Mouse (Mus musculus) liver, embryonic 16.5 days (tissue): ENCODE data around the gene Scyl1. TPM values are rescaled to one million over a fixed set of nuclear protein-coding genes. Genes with fewer than 3 reads are reported as not detected.

Experiments
- ATAC-seq: fragments of 200-750 bp; cut with Nextera tagmentation; 2 replicates; pipeline ENCODE4 v1.8.0; 2017; ENCODE audit warnings: low read depth, mild to moderate bottlenecking, moderate number of reproducible peaks, moderate library complexity
- H3K27ac ChIP-seq: fragments of 300-500 bp; sonication (generic); 2 replicates; pipeline ENCODE4 v1.5.1; 2014; ENCODE audit warnings: mild to moderate bottlenecking, low read length
- H3K27me3 ChIP-seq: fragments of 300-500 bp; sonication (generic); 2 replicates; pipeline ENCODE4 v1.6.1; 2014; ENCODE audit warnings: low read depth, low read length, mixed read lengths; ENCODE audit not compliant: control insufficient read depth, insufficient read depth
- H3K36me3 ChIP-seq: fragments of 300-500 bp; sonication (generic); 2 replicates; pipeline ENCODE4 v1.6.1; 2014; ENCODE audit warnings: mild to moderate bottlenecking; ENCODE audit not compliant: control insufficient read depth, insufficient read depth
- H3K4me1 ChIP-seq: fragments of 300-500 bp; sonication (generic); 2 replicates; pipeline ENCODE4 v1.6.1; 2014; ENCODE audit warnings: low read depth, low read length, mixed read lengths; ENCODE audit not compliant: control insufficient read depth
- H3K4me2 ChIP-seq: fragments of 300-500 bp; sonication (generic); 2 replicates; pipeline ENCODE4 v1.6.1; 2014; ENCODE audit warnings: low read depth, low read length, mixed read lengths
- H3K4me3 ChIP-seq: fragments of 300-500 bp; sonication (generic); 2 replicates; pipeline ENCODE4 v1.5.1; 2014; ENCODE audit warnings: low read depth, mild to moderate bottlenecking, low read length
- H3K9ac ChIP-seq: fragments of 300-500 bp; sonication (generic); 2 replicates; pipeline ENCODE4 v1.6.1; 2014; ENCODE audit warnings: low read depth, low read length
- H3K9me3 ChIP-seq: fragments of 300-500 bp; sonication (generic); replicated peaks from 2 replicates; pipeline ENCODE4 v1.6.1; 2016; ENCODE audit warnings: low read length; ENCODE audit not compliant: control insufficient read depth
- WGBS: fragments of 180-500 bp; shearing (Covaris S2); extraction: QIAGEN DNeasy Blood & Tissue Kit; methylation state at CpG from one replicate; pipeline ENCODE4 v1.1.7; 2014; ENCODE audit not compliant: insufficient replicate concordance; 5-methylcytosine and 5-hydroxymethylcytosine counted together
- polyA plus RNA-seq: library from polyadenylated mRNA; unstranded; fragments of >200 nt; fragmentation: Nextera tagmentation; extraction: Ambion mirVana; gene quantifications from 2 replicates; pipeline ENCODE4 v1.2.1, GENCODE M21; 2015

Scyl1 gene
- polyA plus RNA-seq, 1 experiment from 2014 or later, result 21.5 TPM

GRCm38 (mm10) chr19:5728631-5729443 is 42.4 kb downstream of the Scyl1 start:
- H3K27me3 ChIP-seq, result no peaks in the 10 kb centered on the region
- WGBS, result 11% methylated on average over 37 of the region's 37 CpGs
- no peak for ATAC-seq
- no peaks in the 10 kb centered on the region for H3K9me3 ChIP-seq
- H3K4me2 ChIP-seq, result peak overlapping the region; percentile 93
- H3K27ac ChIP-seq, result peak overlapping the region; percentile 98
- peak overlapping the region; percentile 98 for H3K9ac ChIP-seq
- H3K4me3 ChIP-seq, result peak overlapping the region; percentile 92
- H3K4me1 ChIP-seq, result peaks cover 50% of the 10 kb centered on the region
- no peaks in the 10 kb centered on the region for H3K36me3 ChIP-seq

- no peaks in the 10 kb centered on the region for H3K36me3 ChIP-seq
- peak overlapping the region; percentile 92 for H3K4me3 ChIP-seq
- peak overlapping the region; percentile 98 for H3K27ac ChIP-seq
- WGBS, result 1% methylated on average over 14 of the region's 14 CpGs
- H3K27me3 ChIP-seq, result no peaks in the 10 kb centered on the region
- peaks cover 55% of the 10 kb centered on the region for H3K4me1 ChIP-seq
- ATAC-seq, result no peak
- no peaks in the 10 kb centered on the region for H3K9me3 ChIP-seq
- H3K4me2 ChIP-seq, result peak overlapping the region; percentile 93
- peak overlapping the region; percentile 98 for H3K9ac ChIP-seq
Observed at GRCm38 (mm10) chr19:5727701-5728100, 43.5 kb downstream of the Scyl1 start.

GRCm38 (mm10) chr19:5726961-5727578 is 44.1 kb downstream of the Scyl1 start:
- peaks cover 5% of the 10 kb centered on the region for H3K36me3 ChIP-seq
- H3K4me1 ChIP-seq, result peaks cover 61% of the 10 kb centered on the region
- peak overlapping the region; percentile 92 for H3K4me3 ChIP-seq
- H3K9ac ChIP-seq, result peak overlapping the region; percentile 98
- peak overlapping the region; percentile 93 for H3K4me2 ChIP-seq
- peak; percentile 62 for ATAC-seq
- no peaks in the 10 kb centered on the region for H3K9me3 ChIP-seq
- 14% methylated on average over 15 of the region's 15 CpGs for WGBS
- no peaks in the 10 kb centered on the region for H3K27me3 ChIP-seq
- H3K27ac ChIP-seq, result peak overlapping the region; percentile 98

DNA sequence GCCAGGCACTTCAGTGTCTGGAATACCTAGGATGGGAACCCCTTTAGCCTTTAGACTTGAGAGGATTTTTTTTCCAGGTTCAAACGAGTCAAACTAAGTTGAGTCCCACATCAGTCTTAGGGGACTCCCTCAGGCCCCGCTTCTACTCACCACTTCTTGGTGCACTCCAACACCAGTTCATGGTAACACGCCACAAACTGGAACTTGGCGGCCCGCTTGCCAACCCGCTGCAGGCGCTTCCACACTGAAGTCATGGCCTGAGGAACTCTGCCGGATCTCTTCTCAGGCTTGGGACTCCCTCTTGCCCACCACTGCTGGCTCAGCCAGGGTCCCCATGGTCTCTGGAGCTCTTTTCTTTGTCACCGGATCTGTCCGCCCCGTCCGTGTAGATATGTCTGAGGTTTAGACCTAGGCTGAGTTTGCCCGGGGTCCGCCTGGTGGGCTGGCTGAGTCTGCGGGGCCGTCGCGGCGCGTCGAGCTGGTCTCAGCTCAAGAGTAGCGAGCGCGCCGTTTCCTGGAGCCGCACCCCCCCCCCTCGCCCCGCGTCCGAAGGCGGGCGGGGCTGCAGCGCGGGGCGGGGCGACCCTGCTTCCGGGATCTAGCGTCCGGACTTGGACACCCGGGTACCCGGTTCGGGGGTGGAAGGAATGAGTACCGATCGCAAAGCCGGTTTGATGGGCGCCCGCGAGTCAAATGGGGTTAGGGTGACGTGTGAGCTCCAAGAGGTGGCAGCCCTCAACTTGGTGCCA is 45.3 kb downstream of the Scyl1 start, which contains the start of gene Ehbp1l1:
Gene Ehbp1l1 (minus strand): TSS at position 551 of the 749 bp plus-strand sequence.
- Histone ChIP-seq H3K4me2 (peak within 1 kb of the TSS; percentile 93), H3K27ac (peak within 1 kb of the TSS; percentile 98), H3K27me3 (no peaks in the 10 kb centered on the region), H3K4me3 (peak within 1 kb of the TSS; percentile 92), H3K4me1 (peaks cover 61% of the 10 kb centered on the region), H3K9ac (peak within 1 kb of the TSS; percentile 98), H3K9me3 (no peaks in the 10 kb centered on the region), H3K36me3 (peaks cover 17% of the 10 kb centered on the region)
- peak; percentile 37 for ATAC-seq
- WGBS, result 2% methylated on average over 43 of the region's 49 CpGs

DNA sequence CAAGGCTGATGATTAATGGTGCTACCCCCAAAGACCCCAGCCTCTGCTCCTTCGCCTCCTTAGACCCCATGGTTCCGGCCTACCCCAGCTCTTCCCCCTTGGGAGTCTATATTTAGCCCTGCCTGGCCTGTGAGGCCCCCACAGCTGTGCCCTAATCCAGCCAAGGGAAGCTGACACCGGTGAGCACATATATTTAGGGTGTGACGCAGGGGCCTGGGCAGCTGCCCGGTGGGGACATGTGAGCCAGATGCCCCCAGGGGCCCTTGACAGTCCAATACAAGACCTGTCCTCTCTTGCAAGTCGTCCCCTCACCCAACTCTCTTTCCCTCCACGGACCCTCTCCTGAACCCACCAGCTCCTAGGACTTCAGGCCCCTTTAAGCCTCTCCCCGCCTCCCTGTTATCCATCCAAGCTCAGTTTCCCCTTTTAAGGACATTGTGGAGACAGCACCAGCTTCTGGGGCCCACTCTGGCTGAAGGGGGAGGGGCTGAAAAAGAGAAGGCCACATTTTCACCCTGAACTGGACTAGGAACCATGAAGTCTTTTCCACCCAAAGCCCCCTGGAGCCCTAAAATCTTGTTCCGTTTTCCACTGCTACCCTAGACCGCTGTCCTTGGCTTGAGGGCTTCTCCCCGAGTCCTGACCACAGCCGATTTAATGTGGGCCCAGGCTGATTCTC is 46.1 kb downstream of the Scyl1 start:
- H3K4me2 ChIP-seq, result peak overlapping the region; percentile 93
- peaks cover 61% of the 10 kb centered on the region for H3K4me1 ChIP-seq
- ATAC-seq, result no peak
- H3K9ac ChIP-seq, result peak overlapping the region; percentile 98
- peaks cover 24% of the 10 kb centered on the region for H3K36me3 ChIP-seq
- H3K9me3 ChIP-seq, result no peaks in the 10 kb centered on the region
- H3K27me3 ChIP-seq, result no peaks in the 10 kb centered on the region
- H3K27ac ChIP-seq, result peak overlapping the region; percentile 98
- peak overlapping the region; percentile 92 for H3K4me3 ChIP-seq
- WGBS, result 16% methylated on average over 12 of the region's 12 CpGs

DNA sequence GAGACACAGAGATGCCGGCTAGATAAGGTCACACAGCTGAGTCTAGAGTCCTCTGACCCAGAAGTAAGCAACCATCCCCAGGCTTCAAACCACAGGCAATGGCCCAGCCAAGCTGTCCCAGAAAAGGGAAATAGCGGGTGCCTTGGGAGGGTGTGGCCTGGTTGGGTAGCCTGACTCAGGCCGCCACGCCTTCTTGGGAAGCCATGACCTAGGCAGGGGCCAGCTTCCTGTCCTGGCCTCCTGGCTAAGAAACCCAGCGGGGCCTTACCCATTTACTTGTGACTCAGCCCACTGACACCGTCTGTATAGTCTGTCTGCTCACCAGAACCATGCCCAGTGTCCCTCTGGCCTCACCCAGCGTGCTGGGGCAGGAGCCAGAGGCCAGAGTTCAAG is 46.7 kb downstream of the Scyl1 start:
- peaks cover 30% of the 10 kb centered on the region for H3K36me3 ChIP-seq
- peak overlapping the region; percentile 98 for H3K27ac ChIP-seq
- peaks cover 61% of the 10 kb centered on the region for H3K4me1 ChIP-seq
- peak; percentile 65 for ATAC-seq
- H3K9me3 ChIP-seq, result no peaks in the 10 kb centered on the region
- WGBS, result 8% methylated on average over 7 of the region's 7 CpGs
- H3K9ac ChIP-seq, result peak overlapping the region; percentile 98
- H3K4me3 ChIP-seq, result peak overlapping the region; percentile 92
- H3K27me3 ChIP-seq, result no peaks in the 10 kb centered on the region
- peak overlapping the region; percentile 93 for H3K4me2 ChIP-seq

- no peaks in the 10 kb centered on the region for H3K9me3 ChIP-seq
- H3K4me2 ChIP-seq, result peak overlapping the region; percentile 93
- no peak for ATAC-seq
- peak overlapping the region; percentile 98 for H3K27ac ChIP-seq
- no peaks in the 10 kb centered on the region for H3K27me3 ChIP-seq
- peak overlapping the region; percentile 92 for H3K4me3 ChIP-seq
- H3K36me3 ChIP-seq, result peaks cover 36% of the 10 kb centered on the region
- peak overlapping the region; percentile 98 for H3K9ac ChIP-seq
- H3K4me1 ChIP-seq, result peaks cover 61% of the 10 kb centered on the region
- 15% methylated on average over 4 of the region's 4 CpGs for WGBS
Observed at GRCm38 (mm10) chr19:5723934-5724548, 47.2 kb downstream of the Scyl1 start.

- Histone ChIP-seq H3K27ac (peak overlapping the region; percentile 98), H3K36me3 (peaks cover 45% of the 10 kb centered on the region), H3K9ac (peak overlapping the region; percentile 98), H3K9me3 (no peaks in the 10 kb centered on the region), H3K4me2 (peak overlapping the region; percentile 93), H3K4me3 (peak overlapping the region; percentile 92), H3K27me3 (no peaks in the 10 kb centered on the region), H3K4me1 (peaks cover 50% of the 10 kb centered on the region)
- WGBS, result 40% methylated on average over 7 of the region's 7 CpGs
- peak; percentile 68 for ATAC-seq
Observed at GRCm38 (mm10) chr19:5722848-5723425, 48.3 kb downstream of the Scyl1 start.
